Mouse (Mus musculus): ENCODE data around the gene Cmtr1.

DNA sequence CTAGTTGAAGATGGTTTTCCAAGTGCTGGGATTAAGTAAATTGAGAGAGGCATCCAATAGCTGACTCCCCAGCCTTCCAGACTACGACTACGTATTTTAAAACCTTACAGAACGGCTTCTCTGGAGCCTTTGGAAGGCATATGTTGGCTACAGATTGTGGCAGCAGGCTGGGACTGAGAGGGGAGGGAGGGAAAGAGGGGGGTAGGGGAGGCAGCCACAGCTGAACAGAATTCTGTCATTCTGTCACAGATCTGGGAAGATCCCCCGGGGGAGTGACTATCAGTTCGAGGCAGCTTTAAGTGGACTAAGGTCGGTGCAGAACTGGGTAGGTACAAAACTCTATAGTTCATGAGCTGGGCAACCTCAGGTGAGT is 71.5 kb downstream of the Cmtr1 start:
- no peak for TF ChIP-seq CTCF (IDR thresholded peaks at IDR 0.05; ENCODE audit: control insufficient read depth, insufficient read depth, low read length)
- no peak for TF ChIP-seq POLR2A (IDR thresholded peaks at IDR 0.05; ENCODE audit: borderline replicate concordance, control insufficient read depth, low read depth, low read length)
